Mouse (Mus musculus) heart, adult 11 months (tissue): ENCODE results near the gene Adgra3.
A peak's percentile ranks its signal among the peaks of the same experiment; 100 is the strongest.

Source experiments
- DNase-seq: peaks from one replicate; pipeline ENCODE4 v3.0.0; 2022

Adgra3 gene

GRCm38 (mm10) chr5:50058421-50059286 is at the start of gene Adgra3:
Adgra3 (minus strand) TSS chr5:50059006.
- peak; percentile 99 for DNase-seq

- no peak for DNase-seq
Measured at GRCm38 (mm10) chr5:50083441-50083840, 24.6 kb upstream of the Adgra3 start.

DNA sequence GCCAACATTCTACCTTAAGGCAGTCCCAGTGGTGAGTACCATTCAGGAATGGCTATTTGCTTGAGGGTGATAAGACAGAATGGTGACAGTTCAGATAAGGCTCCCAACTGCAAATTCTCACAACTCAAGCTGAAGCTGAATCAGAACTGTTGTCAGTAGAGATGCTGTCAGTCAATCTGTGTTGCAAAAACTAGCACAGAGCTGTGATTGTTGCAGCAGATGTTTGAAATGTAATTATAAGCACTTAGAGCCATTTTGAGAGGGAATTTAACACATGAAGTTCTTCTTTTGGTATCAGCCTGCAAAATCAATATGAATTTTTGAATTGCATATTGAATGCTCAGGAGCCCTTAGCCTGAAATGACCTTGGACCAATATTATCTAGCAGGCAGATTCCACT is 15.4 kb upstream of the Adgra3 start:
- DNase-seq, result no peak

- no peak for DNase-seq
Measured at GRCm38 (mm10) chr5:50064236-50064635, 5.4 kb upstream of the Adgra3 start.

DNA sequence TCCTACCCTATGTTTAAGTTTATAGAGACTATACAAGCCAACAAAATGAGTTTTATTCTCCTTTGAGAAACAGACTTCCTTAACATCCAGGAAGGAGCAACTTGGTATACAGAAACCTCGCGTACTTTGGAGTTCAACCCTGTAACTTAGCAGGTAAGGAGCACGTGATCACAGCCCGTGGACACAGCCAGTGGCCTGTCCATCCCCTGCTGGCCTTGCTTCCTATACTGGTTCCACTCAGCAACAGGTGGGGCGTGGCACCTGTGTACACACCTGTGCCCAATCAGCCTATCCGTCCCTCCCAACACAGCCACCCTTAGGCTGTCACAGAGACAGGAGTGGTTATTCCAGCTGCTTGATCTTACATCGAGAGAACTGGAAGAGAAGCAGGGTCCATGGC is 780 bp upstream of the Adgra3 start:
- no peak for DNase-seq

DNA sequence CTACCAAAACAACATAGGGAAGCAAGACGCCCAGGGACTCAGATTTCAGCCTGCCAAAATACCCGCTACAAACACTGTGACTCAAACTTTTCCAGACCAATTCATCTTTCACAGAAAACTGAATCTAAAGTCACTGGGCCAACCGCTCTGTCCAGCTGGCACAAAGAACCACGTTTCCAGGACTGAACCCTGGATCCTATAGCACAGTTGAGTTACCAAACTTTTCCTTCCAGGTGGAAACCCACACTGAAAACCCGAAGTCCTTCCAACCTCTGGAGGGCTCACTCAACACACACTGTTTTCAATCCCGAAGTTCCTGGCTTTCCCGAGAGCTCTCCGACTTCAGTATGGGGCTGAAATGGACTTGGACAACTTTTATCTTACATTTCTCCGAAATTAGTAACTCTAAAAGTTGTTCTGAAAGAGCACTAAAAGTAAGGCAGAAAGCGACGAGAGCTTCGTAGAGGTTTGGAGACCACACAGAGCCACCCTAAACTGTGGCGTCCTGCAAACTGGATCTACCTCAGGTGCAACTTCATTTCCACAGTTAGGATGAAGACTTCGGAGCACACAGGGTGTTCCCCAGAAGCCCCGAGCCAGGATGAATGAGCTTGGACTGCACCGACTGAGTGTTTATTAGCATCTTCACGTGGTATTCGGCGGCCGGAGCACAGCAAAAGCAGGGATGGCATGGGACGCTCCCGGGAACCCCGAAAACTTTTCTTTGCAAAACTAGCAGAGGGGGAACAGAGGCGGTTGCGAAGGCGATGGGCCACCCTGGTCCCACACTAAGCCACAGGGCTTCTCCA is 990 bp downstream of the Adgra3 start:
- no peak for DNase-seq

- no peak for DNase-seq
Measured at GRCm38 (mm10) chr5:50052456-50052855, 6.3 kb downstream of the Adgra3 start.

GRCm38 (mm10) chr5:50050668-50051425 is 8.0 kb downstream of the Adgra3 start:
- DNase-seq, result peak; percentile 82

DNA sequence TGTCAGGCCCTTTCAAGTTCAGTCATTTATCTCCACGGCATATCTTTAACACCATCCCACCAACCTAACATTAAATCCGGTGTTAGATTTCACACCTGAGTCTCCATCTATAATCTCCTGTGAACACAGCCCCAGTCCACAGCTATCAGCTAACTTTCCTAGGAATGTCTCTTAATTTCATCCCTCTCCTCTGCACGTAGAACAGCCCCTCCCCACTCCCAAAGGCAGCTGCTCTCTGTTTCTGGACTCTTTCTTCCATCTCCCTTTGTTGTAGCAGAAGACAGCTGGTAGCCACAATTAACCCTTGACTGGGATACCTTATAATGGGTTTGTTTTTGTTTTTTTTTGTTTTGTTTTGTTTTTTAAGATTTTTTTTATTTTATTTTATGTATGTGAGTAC is 8.8 kb downstream of the Adgra3 start:
- no peak for DNase-seq

- peak; percentile 87 for DNase-seq
Measured at GRCm38 (mm10) chr5:50049506-50049905, 9.3 kb downstream of the Adgra3 start.

GRCm38 (mm10) chr5:50048960-50049359 is 9.8 kb downstream of the Adgra3 start:
- peak; percentile 93 for DNase-seq

- DNase-seq, result peak; percentile 87
Measured at GRCm38 (mm10) chr5:50048271-50048851, 10.4 kb downstream of the Adgra3 start.

DNA sequence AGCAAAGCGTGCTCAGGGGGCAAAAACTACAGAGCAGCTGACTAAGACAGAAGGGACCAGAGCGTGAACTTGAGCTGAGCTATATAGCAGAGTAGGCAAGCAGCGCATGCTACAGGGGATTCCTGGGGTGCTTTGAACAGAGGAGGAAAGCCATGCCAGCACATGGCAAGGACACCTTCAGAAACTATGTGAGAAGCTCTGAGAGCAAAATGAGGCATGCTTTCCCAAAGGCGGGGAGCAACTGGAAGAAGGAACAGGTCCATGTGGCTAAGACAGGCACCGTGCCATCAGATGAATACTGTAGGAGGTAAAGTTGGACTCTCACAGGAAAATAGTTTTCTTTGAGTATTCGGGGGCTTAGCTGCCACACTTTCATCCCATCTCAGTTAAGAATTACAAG is 13.6 kb downstream of the Adgra3 start:
- peak; percentile 77 for DNase-seq

- no peak for DNase-seq
Measured at GRCm38 (mm10) chr5:50043677-50044076, 15.1 kb downstream of the Adgra3 start.

DNA sequence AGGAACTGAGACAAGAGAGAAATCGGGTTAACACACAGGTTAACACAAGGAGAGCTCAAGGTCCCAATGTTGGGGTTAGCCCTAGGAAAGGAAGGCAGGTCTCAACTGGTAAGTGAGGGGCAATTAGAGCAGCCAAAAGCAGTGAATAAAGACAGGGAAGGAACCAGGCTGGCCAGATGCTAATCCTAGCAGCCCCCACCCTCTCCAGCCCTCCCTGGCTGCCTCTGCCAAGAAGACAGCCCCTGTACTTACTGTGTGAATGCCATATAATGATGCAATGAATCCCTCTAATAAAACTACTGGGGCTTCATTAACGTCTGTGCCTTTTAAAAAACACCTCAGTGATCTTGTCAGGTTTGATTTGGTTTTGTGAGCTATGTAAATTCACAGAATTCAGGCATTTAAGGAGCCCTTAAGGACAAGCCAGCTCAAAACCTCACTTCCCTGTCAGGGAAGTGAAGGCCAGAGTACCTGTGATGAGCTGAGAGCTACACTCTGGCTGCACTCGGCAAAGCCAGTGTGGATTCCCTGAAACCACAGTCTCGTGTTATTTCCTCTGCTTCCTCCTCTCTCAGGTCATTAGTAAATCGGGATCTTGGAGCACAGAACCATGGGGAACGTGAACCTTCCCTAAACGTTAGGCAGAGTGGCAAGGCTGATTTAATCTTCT is 16.4 kb downstream of the Adgra3 start:
- DNase-seq, result peak; percentile 67

GRCm38 (mm10) chr5:50039521-50039920 is 19.3 kb downstream of the Adgra3 start:
- DNase-seq, result no peak

GRCm38 (mm10) chr5:50037666-50038065 is 21.1 kb downstream of the Adgra3 start:
- DNase-seq, result no peak

- DNase-seq, result no peak
Measured at GRCm38 (mm10) chr5:50034900-50035514, 23.8 kb downstream of the Adgra3 start.

DNA sequence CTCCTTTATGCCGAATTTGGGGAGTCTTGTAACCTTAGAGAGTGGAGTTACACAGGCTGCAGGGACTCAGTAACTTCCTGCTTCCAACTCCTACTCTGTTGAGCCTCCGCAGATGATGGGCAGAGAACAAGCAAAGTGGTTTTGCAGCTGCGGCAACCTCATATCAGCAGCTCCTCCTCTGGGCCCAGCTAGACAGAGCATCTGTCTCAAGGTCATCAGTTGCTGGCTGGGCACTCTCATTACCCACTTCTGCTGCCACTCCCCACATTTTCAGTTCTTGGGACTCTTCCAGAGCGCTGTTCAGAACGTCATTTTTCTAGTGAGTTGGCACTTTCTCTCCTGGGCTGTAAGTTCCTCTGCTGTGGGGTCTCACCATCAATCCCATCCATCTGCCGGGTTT is 24.6 kb downstream of the Adgra3 start:
- DNase-seq, result peak; percentile 92

DNA sequence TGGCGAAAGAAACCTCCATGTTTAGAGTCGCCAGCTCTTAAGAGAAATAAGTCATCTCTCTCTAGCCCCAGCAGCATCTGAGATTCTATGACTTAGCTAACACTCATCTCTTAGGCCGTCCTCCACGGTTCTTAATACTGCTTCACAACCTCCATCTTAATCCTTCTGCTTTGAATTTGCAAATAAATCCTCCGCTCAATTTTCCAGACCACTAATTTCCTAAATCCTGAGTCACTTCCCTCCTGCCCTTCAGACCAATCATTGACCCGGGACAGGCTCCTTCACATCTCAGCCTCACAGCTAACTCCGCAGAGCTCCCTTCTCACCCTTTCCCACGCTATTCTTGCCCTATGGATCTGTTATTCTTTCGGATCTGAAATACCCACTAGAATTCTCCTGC is 25.1 kb downstream of the Adgra3 start:
- no peak for DNase-seq

DNA sequence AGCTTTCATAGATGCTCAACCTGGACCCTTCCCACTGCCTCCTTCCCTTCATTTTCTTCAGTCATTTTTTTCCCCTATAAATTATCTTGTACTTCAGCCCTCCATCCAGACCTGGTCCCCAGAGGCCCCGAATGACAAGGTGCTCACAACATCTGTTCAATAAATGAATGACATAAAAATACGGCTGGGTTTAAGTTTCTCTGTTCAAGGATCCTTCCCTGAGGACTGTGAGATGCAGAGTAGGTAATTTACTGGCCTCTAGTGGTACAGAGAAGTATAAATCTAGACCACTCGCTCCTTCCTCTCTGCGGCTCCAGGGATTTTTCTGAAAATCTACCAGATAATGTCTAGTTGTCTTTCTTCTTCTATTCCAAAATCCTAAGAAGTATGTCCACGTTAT is 26.5 kb downstream of the Adgra3 start:
- DNase-seq, result peak; percentile 79

DNA sequence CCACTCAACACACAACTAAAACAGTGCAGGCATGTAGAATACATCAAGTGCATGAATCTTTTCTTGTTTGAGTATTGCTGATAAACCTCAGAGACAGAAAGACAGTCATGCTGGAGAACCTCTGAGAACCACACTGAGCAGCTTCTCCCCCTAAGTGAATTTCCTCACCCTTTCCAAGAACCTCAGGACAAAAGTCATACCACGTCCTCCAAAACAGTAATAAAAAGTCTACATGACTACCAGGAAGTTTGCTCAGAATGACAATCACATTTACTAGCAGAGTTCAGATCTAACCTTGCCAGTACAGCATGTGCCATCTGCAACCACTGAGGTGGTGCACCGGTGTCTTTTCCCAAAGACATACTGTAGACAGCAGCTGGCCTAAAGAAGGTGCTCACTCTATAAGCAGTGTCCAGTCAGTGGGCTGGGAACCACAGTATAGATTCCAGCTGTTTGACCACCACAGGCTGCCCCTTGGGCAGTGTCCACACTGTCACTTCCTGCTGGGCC is 27.0 kb downstream of the Adgra3 start:
- no peak for DNase-seq
